ENCODE assay signal across 10 mouse cellular contexts in genomic region chr5:65348168-65348567, GRCm38 (mm10). TPM values are rescaled to one million over a fixed set of nuclear protein-coding genes. Genes with fewer than 3 reads are reported as not detected.
DNase-seq lines count a peak whose midpoint lies in the region; ATAC-seq and TF ChIP-seq lines count a peak whose summit lies in the region.
"Had no signal": no experiment of that assay in that cellular context is flagged by ENCODE, and none has a peak within 500 bp of the region (broad histone marks: within the 10 kb centered on the region; RNA-seq: fewer than 3 reads in every experiment).

Klb (plus strand) TSS chr5:65348314.

- H3K27me3 ChIP-seq in erythroblast, embryonic 14.5 days (ENCODE audit: control insufficient read depth), result no peaks in the 10 kb centered on the region
- H3K27me3 ChIP-seq in midbrain, embryonic 13.5 days, result no peaks in the 10 kb centered on the region
- no peaks in the 10 kb centered on the region for H3K27me3 ChIP-seq in midbrain, embryonic 11.5 days (ENCODE audit: control insufficient read depth, insufficient read depth, low read length)
- H3K27me3 ChIP-seq in liver, adult 2 months (ENCODE audit: control insufficient read depth, insufficient read depth, low read length), result no peaks in the 10 kb centered on the region
- H3K27me3 ChIP-seq in stomach, postnatal 0 days (ENCODE audit: control insufficient read depth, insufficient read depth, low read length), result no peaks in the 10 kb centered on the region

- no peak for ATAC-seq in erythroblast, adult 5-6 weeks (replicated peaks; ENCODE audit: low FRiP score, poor library complexity, severe bottlenecking)
- no peak for ATAC-seq in midbrain, embryonic 13.5 days
- ATAC-seq in midbrain, embryonic 11.5 days (ENCODE audit: low FRiP score), result no peak
- no peak for ATAC-seq in stomach, postnatal 0 days (ENCODE audit: low FRiP score, low TSS enrichment)

- no peak within 1 kb of the TSS for H3K9ac ChIP-seq in midbrain, embryonic 13.5 days (replicated peaks)
- no peak within 1 kb of the TSS for H3K9ac ChIP-seq in midbrain, embryonic 11.5 days (ENCODE audit: low read length)
- H3K9ac ChIP-seq in liver, adult 2 months (ENCODE audit: low read depth, low read length), result peak within 1 kb of the TSS; percentile 56
- H3K9ac ChIP-seq in stomach, postnatal 0 days (ENCODE audit: low read length), result peak within 1 kb of the TSS; percentile 27; the same call in 1 of the 2 replicates

- no peaks in the 10 kb centered on the region for H3K4me1 ChIP-seq in erythroblast, embryonic 14.5 days (ENCODE audit: control insufficient read depth)
- H3K4me1 ChIP-seq in midbrain, embryonic 13.5 days (replicated peaks), result no peaks in the 10 kb centered on the region
- H3K4me1 ChIP-seq in midbrain, embryonic 11.5 days (ENCODE audit: control insufficient read depth, insufficient read depth, low read length), result no peaks in the 10 kb centered on the region
- peaks cover 7% of the 10 kb centered on the region; the same call in 1 of the 2 replicates for H3K4me1 ChIP-seq in liver, adult 2 months (ENCODE audit: control insufficient read depth, insufficient read depth, low read length)
- no peaks in the 10 kb centered on the region for H3K4me1 ChIP-seq in stomach, postnatal 0 days (replicated peaks; ENCODE audit: control insufficient read depth, insufficient read depth)

- H3K27ac ChIP-seq in midbrain, embryonic 13.5 days, result no peak within 1 kb of the TSS
- H3K27ac ChIP-seq in midbrain, embryonic 11.5 days (ENCODE audit: low read depth, low read length), result no peak within 1 kb of the TSS
- H3K27ac ChIP-seq in liver, adult 2 months (replicated peaks; ENCODE audit: insufficient read depth, low read depth, low read length), result peak within 1 kb of the TSS; percentile 66
- H3K27ac ChIP-seq in stomach, postnatal 0 days (replicated peaks), result no peak within 1 kb of the TSS

- TF ChIP-seq POLR2A in liver, adult 2 months (IDR thresholded peaks at IDR 0.05; ENCODE audit: extremely low read depth, insufficient read depth, low read length), result no peak

- H3K36me3 ChIP-seq in erythroblast, embryonic 14.5 days (ENCODE audit: control insufficient read depth), result no peaks in the 10 kb centered on the region
- H3K36me3 ChIP-seq in midbrain, embryonic 13.5 days, result no peaks in the 10 kb centered on the region
- no peaks in the 10 kb centered on the region for H3K36me3 ChIP-seq in midbrain, embryonic 11.5 days (ENCODE audit: control insufficient read depth, insufficient read depth, low read length)
- no peaks in the 10 kb centered on the region for H3K36me3 ChIP-seq in liver, adult 2 months (ENCODE audit: control insufficient read depth, insufficient read depth, low read length)
- H3K36me3 ChIP-seq in stomach, postnatal 0 days (ENCODE audit: control insufficient read depth, insufficient read depth, low read length), result no peaks in the 10 kb centered on the region

- WGBS in midbrain, embryonic 13.5 days, result 55% methylated on average over 15 of the region's 15 CpGs
- 67% methylated on average over 15 of the region's 15 CpGs for WGBS in midbrain, embryonic 11.5 days
- 24% methylated on average over 15 of the region's 15 CpGs for WGBS in liver, adult 2 months
- WGBS in stomach, postnatal 0 days, result 48% methylated on average over 15 of the region's 15 CpGs

- H3K4me2 ChIP-seq in midbrain, embryonic 13.5 days (replicated peaks), result peak within 1 kb of the TSS; percentile 25
- H3K4me2 ChIP-seq in midbrain, embryonic 11.5 days, result no peak within 1 kb of the TSS
- H3K4me2 ChIP-seq in stomach, postnatal 0 days (replicated peaks; ENCODE audit: low read depth), result peak within 1 kb of the TSS; percentile 36

- no peak for TF ChIP-seq EP300 in stomach, postnatal 0 days (optimal IDR thresholded peaks at IDR 0.05)

- no peaks in the 10 kb centered on the region for H3K9me3 ChIP-seq in erythroblast, embryonic 14.5 days (ENCODE audit: control insufficient read depth, low read length)
- H3K9me3 ChIP-seq in midbrain, embryonic 13.5 days, result no peaks in the 10 kb centered on the region
- H3K9me3 ChIP-seq in midbrain, embryonic 11.5 days (ENCODE audit: control insufficient read depth, low read length), result no peaks in the 10 kb centered on the region
- H3K9me3 ChIP-seq in stomach, postnatal 0 days (ENCODE audit: control insufficient read depth, low read length), result no peaks in the 10 kb centered on the region

- no peak for TF ChIP-seq CTCF in liver, adult 2 months (IDR thresholded peaks at IDR 0.05; ENCODE audit: low read depth, low read length)
- no peak for TF ChIP-seq CTCF in stomach, postnatal 0 days (IDR thresholded peaks at IDR 0.05; ENCODE audit: low read depth)

- H3K4me3 ChIP-seq in erythroblast, embryonic 14.5 days (replicated peaks), result peak within 1 kb of the TSS; percentile 53
- H3K4me3 ChIP-seq in midbrain, embryonic 13.5 days (replicated peaks), result no peak within 1 kb of the TSS
- no peak within 1 kb of the TSS for H3K4me3 ChIP-seq in midbrain, embryonic 11.5 days (ENCODE audit: low read depth, low read length)
- peak within 1 kb of the TSS; percentile 85 for H3K4me3 ChIP-seq in liver, adult 2 months (ENCODE audit: insufficient read depth, low read depth, low read length)
- H3K4me3 ChIP-seq in stomach, postnatal 0 days (ENCODE audit: low read depth, low read length), result peak within 1 kb of the TSS; percentile 15

- no peak for DNase-seq in midbrain, embryonic 11.5 days (ENCODE audit: low spot score, missing footprints)
- peak; percentile 96 for DNase-seq in liver, adult 2 months (ENCODE audit: extremely low read depth, low read depth, low spot score)
- peak; percentile 14 for DNase-seq in stomach, postnatal 0 days (ENCODE audit: low spot score)
- DNase-seq in left cerebral cortex, adult 11 months (ENCODE audit: low spot score), result no peak
- DNase-seq in ovary, postnatal 10 days (ENCODE audit: low spot score), result no peak
- DNase-seq: cerebellum, adult 9-10 months had no signal

- H3K79me2 ChIP-seq in liver, adult 2 months (ENCODE audit: control insufficient read depth, insufficient read depth, low read length), result peaks cover 8% of the 10 kb centered on the region; the same call in 1 of the 2 replicates

RNA-seq across cellular contexts. Expression of gene Klb, which starts in this region (rescaled TPM):
- polyA plus RNA-seq in erythroblast, embryonic 14.5 days (2012), result 0.01 and 0.02 TPM in 2 replicates
- not detected in 2 replicates for total RNA-seq in erythroblast, adult 5-6 weeks (2015; ENCODE audit: low replicate concordance)
- not detected in 2 replicates for total RNA-seq in erythroblast, adult 5-6 weeks (2017; ENCODE audit: low replicate concordance)
- polyA plus RNA-seq in midbrain, embryonic 13.5 days (2015; fragmentation: Nextera tagmentation; extraction: Ambion mirVana), result 0.09 and 0.10 TPM in 2 replicates
- 0.04 and 0.14 TPM in 2 replicates for polyA plus RNA-seq in midbrain, embryonic 11.5 days (2014; fragmentation: Nextera tagmentation; extraction: Ambion mirVana)
- total RNA-seq in liver, adult 2 months (2014; rRNA removed), result 40.2 and 49.9 TPM in 2 replicates
- 16.7 and 17.7 TPM in 2 replicates for polyA plus RNA-seq in liver, adult 2 months (2012; rRNA removed)
- polyA plus RNA-seq in stomach, postnatal 0 days (2015; fragmentation: Nextera tagmentation; extraction: Ambion mirVana), result 0.24 and 0.25 TPM in 2 replicates
- total RNA-seq: megakaryocyte progenitor cell, adult 5-6 weeks had no signal

Comparison
In these comparisons a context has a peak if more than half of its experiments do, and no peak if none do; other contexts are left out.
1. RNA of gene Klb (total RNA-seq): 40.2 to 49.9 TPM in liver, adult 2 months; not detected in erythroblast, adult 5-6 weeks; every median in the first group is over 10 times any median in the second.
2. RNA of gene Klb (polyA plus RNA-seq): 16.7 to 17.7 TPM in liver, adult 2 months; 0.24 to 0.25 TPM in stomach, postnatal 0 days, 0.09 to 0.10 TPM in midbrain, embryonic 13.5 days, 0.04 to 0.14 TPM in midbrain, embryonic 11.5 days and 0.01 to 0.02 TPM in erythroblast, embryonic 14.5 days; every median in the first group is over 10 times any median in the second.
3. Peak in DNase-seq, H3K4me3 ChIP-seq, H3K9ac ChIP-seq and H3K4me2 ChIP-seq in stomach, postnatal 0 days; RNA of the gene not detected or under 1 TPM.
4. H3K4me3 ChIP-seq: peak in erythroblast, embryonic 14.5 days (single experiment) and liver, adult 2 months (single experiment); none in midbrain, embryonic 13.5 days (single experiment) and midbrain, embryonic 11.5 days (single experiment).